Mouse (Mus musculus) C2C12 (cell line): ENCODE measurements around the gene Fry.

ENCODE experiments used
- CTCF ChIP-seq: IDR thresholded peaks from one replicate; pipeline ENCODE4 v1.5.1; 2011; ENCODE audit not compliant: control insufficient read depth, insufficient read depth, insufficient read length
- FOSL1 ChIP-seq: IDR thresholded peaks from one replicate; pipeline ENCODE4 v1.8.0; 2011; ENCODE audit warnings: mild to moderate bottlenecking, low read length; ENCODE audit not compliant: poor library complexity, insufficient read depth, severe bottlenecking
- MAX ChIP-seq: IDR thresholded peaks from one replicate; pipeline ENCODE4 v1.6.1; 2011; ENCODE audit warnings: mild to moderate bottlenecking, control low read depth
- USF1 ChIP-seq: IDR thresholded peaks from one replicate; pipeline ENCODE4 v1.6.1; 2011; ENCODE audit warnings: low read depth, mild to moderate bottlenecking, control low read depth, moderate library complexity

DNA sequence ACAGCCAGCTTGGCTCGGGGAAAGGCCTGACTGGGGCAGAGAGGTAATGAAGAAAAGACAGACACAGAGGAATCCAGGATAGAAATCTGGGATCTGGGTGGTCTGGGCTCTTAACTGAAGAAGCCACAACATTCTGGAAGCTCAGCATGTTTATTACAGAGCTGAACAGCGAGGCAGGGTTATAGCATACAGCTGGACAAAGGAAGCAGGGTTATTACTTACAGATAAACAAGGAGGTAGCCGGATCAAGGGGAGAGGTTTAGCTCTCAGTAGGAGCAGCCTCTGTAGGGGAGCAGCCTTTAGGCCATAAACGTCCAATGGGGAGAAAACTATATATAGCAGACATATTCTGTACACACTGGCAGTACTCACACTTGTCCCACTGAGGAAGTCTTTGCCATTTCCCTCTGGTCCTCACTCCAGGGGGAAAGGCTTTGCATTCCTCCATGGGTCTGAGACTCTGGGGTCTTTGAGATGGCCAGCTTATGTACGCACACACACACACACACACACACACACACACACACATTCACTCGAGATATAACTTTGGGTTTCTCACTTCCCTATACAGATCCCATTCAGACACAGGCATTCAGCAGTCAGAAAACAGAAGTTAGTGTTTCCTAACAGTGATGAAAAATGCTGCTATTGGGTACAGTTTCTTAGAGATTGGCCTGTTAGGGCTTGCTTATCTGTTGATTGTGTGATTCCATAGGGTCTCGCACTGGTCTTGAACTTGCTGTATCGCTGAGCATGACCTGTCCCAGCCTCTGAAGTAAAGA, 256.5 kb downstream of the Fry start:
- TF ChIP-seq CTCF, result no peak
- TF ChIP-seq MAX, result no peak
- no peak for TF ChIP-seq USF1
- no peak for TF ChIP-seq FOSL1
